ENCODE assay signal across 26 mouse cellular contexts in genomic region chr7:74499470-74499869, GRCm38 (mm10).
"Had no signal": no experiment of that assay in that cellular context is flagged by ENCODE, and none has a peak within 500 bp of the region (broad histone marks: within the 10 kb centered on the region; RNA-seq: fewer than 3 reads in every experiment).

No protein-coding gene starts in this region.

- H3K9ac ChIP-seq: heart, embryonic 13.5 days; heart, embryonic 15.5 days; hindbrain, embryonic 13.5 days; hindbrain, embryonic 15.5 days; kidney, embryonic 15.5 days; limb, embryonic 12.5 days; liver, embryonic 13.5 days; liver, embryonic 15.5 days; liver, postnatal 0 days had no signal

- H3K9me3 ChIP-seq: heart, embryonic 13.5 days; heart, embryonic 15.5 days; hindbrain, embryonic 13.5 days; hindbrain, embryonic 15.5 days; kidney, embryonic 15.5 days; limb, embryonic 10.5 days; limb, embryonic 12.5 days; liver, embryonic 13.5 days; liver, embryonic 15.5 days had no signal

- H3K4me3 ChIP-seq: heart, embryonic 13.5 days; heart, embryonic 15.5 days; hindbrain, embryonic 13.5 days; hindbrain, embryonic 15.5 days; kidney, embryonic 15.5 days; layer of hippocampus, adult 2 months; left cerebral cortex, adult 2 months; limb, embryonic 10.5 days; limb, embryonic 12.5 days; liver, embryonic 13.5 days; liver, embryonic 15.5 days had no signal

- H3K4me1 ChIP-seq: heart, embryonic 13.5 days; heart, embryonic 15.5 days; hindbrain, embryonic 15.5 days; kidney, embryonic 15.5 days; limb, embryonic 10.5 days; limb, embryonic 12.5 days; liver, embryonic 13.5 days; liver, embryonic 15.5 days had no signal

- H3K27ac ChIP-seq: heart, embryonic 13.5 days; heart, embryonic 15.5 days; hindbrain, embryonic 13.5 days; hindbrain, embryonic 15.5 days; hindbrain, postnatal 0 days; kidney, embryonic 15.5 days; kidney, postnatal 0 days; layer of hippocampus, adult 2 months; left cerebral cortex, adult 2 months; limb, embryonic 10.5 days; limb, embryonic 12.5 days; liver, embryonic 13.5 days; liver, embryonic 15.5 days had no signal

- DNase-seq: gastrocnemius, postnatal 10 days; gastrocnemius, postnatal 25 days; heart, postnatal 14 days; heart, postnatal 36 days; kidney, adult 18-20 months; kidney, adult 9 months; kidney, postnatal 14 days; kidney, postnatal 4 days; liver; liver, embryonic 13.5 days; liver, postnatal 0 days had no signal

- H3K4me2 ChIP-seq: heart, embryonic 11.5 days; heart, embryonic 13.5 days; heart, embryonic 15.5 days; hindbrain, embryonic 13.5 days; hindbrain, embryonic 15.5 days; kidney, embryonic 15.5 days; limb, embryonic 12.5 days; liver, embryonic 11.5 days; liver, embryonic 13.5 days; liver, embryonic 15.5 days had no signal

- H3K36me3 ChIP-seq: heart, embryonic 15.5 days; hindbrain, embryonic 15.5 days; limb, embryonic 10.5 days; limb, embryonic 12.5 days; liver, embryonic 13.5 days; liver, embryonic 15.5 days had no signal

- H3K27me3 ChIP-seq: heart, embryonic 13.5 days; heart, embryonic 15.5 days; kidney, embryonic 15.5 days; limb, embryonic 12.5 days; liver, embryonic 13.5 days; liver, embryonic 15.5 days had no signal

- ATAC-seq: hindbrain, postnatal 0 days; intestine, postnatal 0 days; liver, postnatal 0 days had no signal
